Mouse (Mus musculus): ENCODE measurements around the gene Gpr183.

The Gpr183 gene

GRCm38 (mm10) chr14:121955176-121955795 is 9.7 kb downstream of the Gpr183 start:
- no peak for DNase-seq

DNA sequence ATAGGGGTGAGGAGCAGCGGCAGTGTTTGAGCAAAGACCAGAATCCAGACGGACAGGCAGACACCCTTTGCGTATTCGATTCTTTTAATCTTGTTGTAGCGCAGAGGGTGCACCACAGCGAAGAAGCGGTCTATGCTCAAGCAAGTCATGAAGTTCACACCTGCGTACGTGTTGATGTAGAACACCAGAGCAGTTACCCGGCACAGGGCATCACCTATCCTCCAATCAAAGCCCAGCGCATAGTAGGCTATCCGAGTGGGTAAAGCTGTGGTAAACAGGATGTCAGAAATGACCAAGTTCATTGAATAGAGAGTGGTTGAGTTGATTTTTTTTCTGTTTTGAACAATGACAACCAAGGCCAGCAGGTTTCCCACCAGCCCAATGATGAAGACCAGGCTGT is 10.4 kb downstream of the Gpr183 start:
- no peak for DNase-seq

DNA sequence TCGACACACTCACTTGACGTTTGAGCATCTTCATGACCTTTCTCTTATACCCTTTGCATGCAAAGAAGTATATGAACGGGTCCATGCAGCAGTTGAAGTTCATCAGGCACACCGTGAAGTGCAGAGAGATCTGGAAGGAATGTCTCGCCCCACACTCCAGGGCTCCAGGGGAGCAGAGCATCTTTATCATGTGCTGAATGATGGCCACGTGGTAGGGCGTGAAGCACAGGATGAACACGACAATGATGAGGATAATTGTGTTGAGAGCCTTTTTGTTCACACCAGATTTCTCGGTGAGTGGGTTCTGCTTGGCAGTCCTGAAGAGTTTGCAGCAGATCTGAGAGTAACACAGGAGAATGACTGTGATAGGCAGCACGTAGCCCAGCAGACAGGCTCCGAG is 10.9 kb downstream of the Gpr183 start:
- DNase-seq: no peak

- no peak for DNase-seq
Measured at GRCm38 (mm10) chr14:121952046-121952400, 13.0 kb downstream of the Gpr183 start.

- DNase-seq: no peak
Measured at GRCm38 (mm10) chr14:121951399-121952045, 13.5 kb downstream of the Gpr183 start.

- no peak for DNase-seq
Measured at GRCm38 (mm10) chr14:121949897-121950296, 15.1 kb downstream of the Gpr183 start.

DNA sequence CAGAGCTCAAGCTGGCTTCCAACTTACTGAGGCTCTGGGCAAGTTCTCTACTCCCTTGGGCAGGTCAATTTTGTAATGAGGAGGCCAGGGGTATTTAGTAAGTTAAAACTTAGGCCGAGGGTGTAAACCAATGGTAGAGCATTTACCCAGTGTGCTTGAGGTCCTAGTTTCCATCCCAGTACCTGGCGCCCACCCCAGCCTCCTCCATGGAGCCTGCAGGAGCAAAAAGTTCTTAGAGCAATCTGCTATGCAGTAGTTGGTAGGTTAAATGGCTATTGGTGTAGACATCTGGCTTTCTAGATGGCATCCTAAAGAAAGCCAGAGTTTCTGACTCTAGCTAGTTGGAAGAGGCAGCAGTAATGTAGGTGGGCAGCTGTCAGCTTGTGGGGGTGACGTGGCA is 15.6 kb downstream of the Gpr183 start:
- DNase-seq: no peak

- DNase-seq: no peak
Measured at GRCm38 (mm10) chr14:121947966-121948365, 17.0 kb downstream of the Gpr183 start.

DNA sequence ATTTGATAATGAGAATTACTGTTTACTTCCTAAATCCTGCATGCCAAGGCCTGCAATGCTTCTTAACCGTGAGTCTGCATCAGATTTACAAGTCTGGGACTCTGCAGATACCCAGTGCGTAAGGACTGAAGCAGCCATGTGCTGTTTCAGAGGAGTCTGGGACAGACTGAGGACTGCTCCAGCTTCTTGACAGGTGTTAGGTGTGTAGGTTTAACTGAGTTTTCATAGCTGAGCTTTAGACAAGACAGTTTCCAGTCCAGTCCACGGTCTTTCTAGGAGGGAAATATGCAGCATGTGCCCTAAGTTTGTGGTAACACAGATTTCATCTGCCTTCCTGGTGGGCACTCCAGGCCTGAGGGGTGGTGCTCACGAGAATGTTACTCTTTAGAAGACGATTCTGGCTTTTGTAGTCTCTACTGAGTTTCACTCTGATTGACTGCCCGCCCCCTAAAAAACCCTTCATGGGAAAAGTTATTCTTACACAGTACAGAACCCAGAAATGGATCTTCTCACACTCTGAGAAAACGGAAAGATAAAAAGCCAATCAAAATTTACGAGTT is 17.7 kb downstream of the Gpr183 start:
- DNase-seq: no peak

DNA sequence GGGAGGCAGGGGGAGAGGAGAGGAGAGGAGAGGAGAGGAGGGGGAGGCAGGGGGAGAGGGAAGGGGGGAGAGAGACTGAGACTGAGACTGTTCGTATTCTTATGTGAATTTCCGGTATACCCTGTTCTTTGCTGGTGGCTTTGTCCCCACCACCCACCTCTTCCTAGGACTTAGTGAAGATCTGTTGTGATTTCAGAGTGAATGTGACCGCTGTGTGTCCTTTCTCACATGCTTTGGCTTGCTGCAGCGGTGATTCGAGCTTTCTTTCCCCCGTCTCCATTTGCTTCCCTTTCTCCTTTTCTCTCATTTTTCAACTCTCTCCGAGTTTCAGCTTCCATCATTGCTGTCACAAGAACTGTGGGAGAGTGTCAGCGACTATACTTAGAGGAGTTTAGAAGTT is 18.3 kb downstream of the Gpr183 start:
- DNase-seq: no peak

DNA sequence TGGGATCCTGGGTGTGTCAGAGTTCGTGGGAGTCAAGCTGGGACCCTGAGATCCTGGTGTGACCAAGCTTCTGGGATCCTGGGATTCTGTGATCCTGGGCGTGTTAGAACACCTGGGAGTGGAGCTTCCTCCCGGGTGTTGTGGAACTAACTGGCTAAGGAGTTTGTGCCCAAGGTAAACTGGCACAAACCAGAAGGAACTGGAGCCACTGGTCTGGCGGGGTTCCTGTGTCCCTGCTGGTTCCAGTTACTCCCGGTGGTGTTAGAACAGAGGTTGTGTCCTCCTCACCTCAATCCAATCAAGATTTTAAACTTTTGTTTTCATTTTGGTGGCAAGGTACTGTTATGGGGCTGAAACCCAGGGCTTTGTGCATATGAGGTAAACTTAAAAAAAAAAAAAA is 18.9 kb downstream of the Gpr183 start:
- DNase-seq: no peak

DNA sequence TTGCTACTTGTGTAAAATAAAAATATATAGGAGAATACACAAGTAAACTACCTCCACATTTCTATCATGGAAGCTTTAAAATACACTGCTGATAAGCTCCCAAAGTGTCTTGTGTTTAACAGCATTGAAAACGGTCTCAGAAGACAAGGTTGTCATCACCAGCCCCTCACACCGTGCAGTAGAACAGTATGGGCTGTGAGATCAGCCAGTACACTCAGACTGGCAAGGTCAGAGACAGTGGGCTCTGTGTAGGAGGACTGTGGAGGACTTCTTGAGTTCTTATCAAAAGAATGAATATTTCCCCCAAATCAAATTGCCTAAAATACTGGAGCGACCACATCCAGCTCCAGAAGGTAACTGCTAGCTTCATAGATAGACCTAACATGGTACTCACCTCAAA is 25.4 kb downstream of the Gpr183 start:
- DNase-seq: no peak

- DNase-seq: no peak
Measured at GRCm38 (mm10) chr14:121938256-121939191, 26.5 kb downstream of the Gpr183 start.

- DNase-seq: no peak
Measured at GRCm38 (mm10) chr14:121937601-121938255, 27.3 kb downstream of the Gpr183 start.

GRCm38 (mm10) chr14:121936856-121937255 is 28.1 kb downstream of the Gpr183 start:
- DNase-seq: no peak

- no peak for DNase-seq
Measured at GRCm38 (mm10) chr14:121936356-121936755, 28.6 kb downstream of the Gpr183 start.

GRCm38 (mm10) chr14:121934597-121934946 is 30.4 kb downstream of the Gpr183 start:
- DNase-seq: no peak

DNA sequence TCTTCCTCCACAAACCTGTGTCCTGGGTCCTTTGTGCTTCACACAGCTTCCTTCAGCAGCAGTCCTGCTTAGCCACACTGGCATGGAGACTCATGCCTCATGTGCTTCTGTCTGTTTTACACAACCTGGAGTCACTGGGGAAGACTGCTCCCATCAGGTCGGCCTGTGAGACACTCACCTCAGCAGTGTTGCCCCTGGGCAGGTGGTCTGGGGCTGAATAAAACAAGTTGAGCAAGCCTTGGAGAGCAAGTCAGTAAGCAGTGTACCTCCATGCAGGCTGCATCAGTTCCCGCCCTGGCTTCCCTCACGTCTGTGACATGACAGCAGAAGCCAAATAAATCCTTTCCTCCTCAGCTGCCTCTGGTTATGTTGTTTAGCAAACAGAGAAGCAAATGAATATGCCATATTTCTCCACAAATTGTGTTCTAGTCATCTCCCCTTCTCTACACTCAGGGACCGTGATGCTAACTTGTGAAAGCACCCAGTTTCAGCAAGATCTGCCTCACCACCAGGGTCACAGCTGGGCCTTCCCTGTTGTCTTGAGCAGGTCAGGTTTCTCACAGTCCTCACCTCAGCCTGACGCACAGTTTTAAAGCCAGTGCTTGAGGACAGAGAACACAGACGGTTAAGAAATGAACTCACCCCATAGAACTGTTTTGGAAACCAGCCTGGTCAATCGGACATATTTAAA is 30.9 kb downstream of the Gpr183 start:
- no peak for DNase-seq

- no peak for DNase-seq
Measured at GRCm38 (mm10) chr14:121932180-121932579, 32.8 kb downstream of the Gpr183 start.

- DNase-seq: no peak
Measured at GRCm38 (mm10) chr14:121931594-121931993, 33.4 kb downstream of the Gpr183 start.

- DNase-seq: no peak
Measured at GRCm38 (mm10) chr14:121930731-121931383, 34.1 kb downstream of the Gpr183 start.

All from layer of hippocampus, adult 9-11 months (tissue).